Mouse (Mus musculus): ENCODE data around the gene Hivep3.

Gene Hivep3

DNA sequence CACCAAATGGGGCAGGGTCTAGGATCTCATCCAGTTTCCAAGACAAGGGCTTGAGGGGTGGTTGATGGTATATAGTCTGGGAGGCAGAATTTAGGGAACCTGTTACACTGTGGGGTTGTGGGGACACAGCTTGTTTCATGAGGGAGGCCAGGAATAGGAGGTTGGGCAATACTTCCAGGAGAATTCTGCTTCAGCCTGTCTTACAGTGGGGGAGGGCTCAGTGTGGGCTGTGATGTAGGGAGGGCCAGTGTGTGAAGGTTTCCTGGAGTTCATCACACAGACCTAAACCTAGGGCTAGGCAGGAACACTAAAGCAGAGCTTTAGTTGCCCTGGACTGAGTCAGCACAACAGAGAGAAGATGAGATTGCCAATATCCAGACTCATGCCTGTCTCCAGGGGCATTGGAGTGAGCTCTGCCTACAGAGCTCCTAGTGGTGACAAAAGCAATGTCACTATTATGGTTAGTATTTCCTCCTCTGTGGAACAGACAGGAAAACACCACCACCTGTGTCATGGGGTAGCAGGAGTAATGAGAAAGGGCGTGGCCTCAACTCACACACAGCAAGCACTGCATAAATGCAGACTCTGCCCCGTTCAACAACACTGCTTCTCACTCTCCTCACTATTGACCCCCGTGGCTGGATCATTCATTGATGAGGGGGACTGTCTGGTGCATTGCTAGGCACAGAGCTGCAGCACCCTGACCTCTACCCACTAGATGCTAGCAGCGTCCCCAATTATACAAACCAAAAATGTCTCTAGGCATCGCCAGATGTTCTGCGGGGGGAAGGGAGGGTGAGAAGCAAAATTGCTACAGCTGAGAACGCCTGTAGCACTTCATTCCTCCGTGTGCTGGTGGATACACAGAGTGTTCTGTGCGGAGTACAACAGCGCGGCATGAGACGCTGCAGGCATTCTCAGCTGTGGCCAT lies 213.9 kb downstream of the Hivep3 start:
- no peak for DNase-seq (ENCODE audit: low read depth, low spot score)

DNA sequence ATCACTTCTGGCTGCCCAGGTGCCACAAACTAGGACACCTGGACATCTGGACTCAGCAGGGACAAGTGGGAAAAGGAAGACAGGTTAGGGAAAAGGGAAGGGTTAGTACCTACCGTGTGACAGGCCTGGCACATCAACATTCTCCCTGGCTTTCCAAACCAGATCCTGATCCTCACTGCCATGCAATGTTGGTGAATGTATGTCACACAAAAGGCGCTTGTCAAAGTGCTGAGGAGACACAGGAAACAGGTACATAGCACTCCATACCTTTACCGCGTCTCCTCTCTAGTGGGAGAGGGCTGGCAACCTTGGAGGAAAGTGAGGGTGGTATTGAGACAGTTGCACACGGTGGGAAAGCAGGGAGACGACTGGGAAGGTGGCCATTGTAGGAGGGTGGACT lies 214.8 kb downstream of the Hivep3 start:
- no peak for DNase-seq (ENCODE audit: low read depth, low spot score)

DNA sequence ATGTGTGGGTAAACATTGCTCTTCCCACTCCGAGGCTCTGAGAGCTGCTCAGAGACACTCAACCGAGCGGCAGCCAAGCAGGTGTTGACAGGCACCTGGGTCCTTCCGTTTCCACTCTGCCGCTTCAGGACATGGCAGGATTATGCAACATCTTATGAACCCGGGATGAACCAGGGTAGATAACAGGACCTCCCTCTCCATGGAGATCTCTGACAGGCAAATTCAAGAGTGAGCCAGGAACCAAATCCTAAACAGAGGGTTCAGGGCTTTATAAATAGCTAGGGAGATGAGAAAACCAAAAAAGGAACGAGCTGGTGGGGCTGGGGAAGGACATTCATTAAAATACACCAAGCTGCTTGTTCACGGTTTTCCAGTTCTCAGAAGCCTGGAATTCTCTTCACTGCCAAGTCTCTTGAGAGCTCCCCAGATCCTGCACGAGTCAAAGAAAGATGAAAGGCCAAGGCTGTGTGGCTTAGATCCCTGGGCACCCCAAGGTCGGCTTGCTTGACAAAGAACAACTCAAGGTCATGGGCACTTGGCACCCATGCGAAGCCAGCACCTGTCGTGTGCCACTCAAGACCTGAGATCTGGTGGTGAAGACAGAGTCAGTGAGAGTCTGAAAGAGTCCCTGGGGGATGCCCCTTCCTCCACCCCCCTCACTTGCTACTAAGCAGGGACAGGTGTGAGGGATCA lies 215.5 kb downstream of the Hivep3 start:
- no peak for DNase-seq (ENCODE audit: low read depth, low spot score)

DNA sequence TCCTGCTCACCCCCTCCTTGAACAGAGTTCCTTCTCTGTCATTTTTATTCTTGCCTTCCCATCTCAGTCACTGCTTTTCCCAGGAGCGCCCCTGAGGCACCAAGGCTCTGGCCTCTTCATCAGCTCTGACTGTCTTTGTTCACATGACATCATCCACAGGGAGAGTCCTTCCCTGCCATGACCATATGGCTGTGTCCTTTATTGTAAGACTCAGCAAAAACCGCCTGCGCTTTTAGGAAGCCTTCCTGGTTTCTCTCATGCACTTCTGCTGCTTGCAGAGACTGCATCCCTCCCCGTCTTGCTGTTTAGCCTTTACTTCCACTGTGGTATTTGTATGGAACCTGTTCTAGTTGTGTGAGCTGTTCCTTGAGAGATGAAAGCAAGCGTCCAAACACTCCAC lies 216.6 kb downstream of the Hivep3 start:
- no peak for DNase-seq (ENCODE audit: low read depth, low spot score)

DNA sequence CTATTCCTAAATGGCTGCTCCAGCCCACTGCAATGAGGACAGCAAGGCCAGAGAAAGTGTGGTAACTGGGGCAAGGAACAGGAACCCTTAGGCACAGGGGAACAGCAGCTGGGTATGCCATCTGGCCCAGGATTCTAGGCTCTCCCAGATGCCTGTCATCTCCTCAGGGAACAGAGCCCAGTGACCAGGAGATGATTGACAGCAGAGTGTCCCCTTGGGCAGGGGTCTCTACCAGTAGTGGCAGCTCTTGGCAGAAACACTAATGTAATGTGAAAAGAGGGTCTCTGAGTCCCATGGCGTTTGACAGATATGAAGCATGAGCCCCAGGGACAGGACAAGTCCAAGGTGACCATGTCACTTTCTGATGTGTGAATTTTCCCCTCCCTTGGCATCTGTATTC lies 217.5 kb downstream of the Hivep3 start:
- DNase-seq (ENCODE audit: low read depth, low spot score) = no peak

DNA sequence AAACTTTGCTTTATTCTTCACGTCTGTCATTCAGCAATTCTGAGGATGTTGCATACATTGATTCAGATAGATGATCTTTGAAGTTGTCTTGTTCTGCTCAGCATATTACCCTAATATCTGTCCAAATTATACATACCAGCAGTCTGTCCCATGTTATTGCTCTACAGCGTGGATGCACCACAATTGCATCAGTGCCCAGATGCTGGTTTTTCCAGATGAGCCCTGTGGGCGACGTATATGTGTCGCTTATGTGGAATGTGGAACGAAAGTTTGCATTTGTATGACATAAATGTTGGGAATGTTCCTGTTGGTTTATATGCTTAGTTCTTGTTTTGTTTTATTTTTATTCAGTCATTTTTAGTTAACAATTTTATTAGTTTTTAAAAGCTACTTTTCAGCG lies 221.4 kb downstream of the Hivep3 start:
- no peak for DNase-seq (ENCODE audit: low read depth, low spot score)

DNA sequence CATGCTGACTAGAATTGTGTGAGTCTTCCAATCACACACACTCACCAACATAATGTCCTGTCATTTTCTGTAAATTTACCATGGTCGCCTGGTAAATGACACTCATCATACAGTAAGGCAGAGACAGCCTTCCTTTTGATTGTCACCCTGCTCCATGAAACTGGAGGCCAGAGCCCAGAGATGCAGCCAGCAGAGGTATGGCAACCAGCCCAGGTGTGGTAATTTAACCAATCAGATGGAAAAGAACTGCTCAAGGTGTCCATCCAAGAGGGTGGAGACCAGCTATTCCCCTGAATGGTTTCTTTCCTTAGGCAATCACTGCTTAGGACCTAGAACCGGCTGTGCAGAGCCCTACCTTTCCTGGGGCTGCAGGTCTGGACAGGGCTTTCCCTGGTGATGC lies 224.4 kb downstream of the Hivep3 start:
- DNase-seq (ENCODE audit: low read depth, low spot score) = no peak

DNA sequence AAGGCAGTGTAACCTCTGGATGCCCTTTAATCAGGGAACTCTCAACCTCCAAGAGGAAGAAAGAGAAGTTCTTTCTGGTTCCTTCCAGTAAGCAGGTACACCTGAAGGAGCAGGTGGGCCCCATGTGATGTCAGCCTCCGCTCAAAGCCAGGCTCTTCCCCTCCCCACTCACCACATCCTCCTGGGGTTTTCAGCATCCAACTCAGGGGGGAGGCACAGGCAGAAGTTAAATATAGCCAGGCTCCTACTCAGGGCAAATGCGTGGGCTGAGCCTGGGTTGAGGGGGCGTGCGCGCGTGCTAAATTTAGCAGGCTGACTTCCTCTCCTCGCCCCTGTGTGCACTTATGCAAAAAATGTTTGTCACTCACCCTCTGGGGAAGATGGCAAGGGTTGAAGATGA lies 225.7 kb downstream of the Hivep3 start:
- no peak for DNase-seq (ENCODE audit: low read depth, low spot score)

DNA sequence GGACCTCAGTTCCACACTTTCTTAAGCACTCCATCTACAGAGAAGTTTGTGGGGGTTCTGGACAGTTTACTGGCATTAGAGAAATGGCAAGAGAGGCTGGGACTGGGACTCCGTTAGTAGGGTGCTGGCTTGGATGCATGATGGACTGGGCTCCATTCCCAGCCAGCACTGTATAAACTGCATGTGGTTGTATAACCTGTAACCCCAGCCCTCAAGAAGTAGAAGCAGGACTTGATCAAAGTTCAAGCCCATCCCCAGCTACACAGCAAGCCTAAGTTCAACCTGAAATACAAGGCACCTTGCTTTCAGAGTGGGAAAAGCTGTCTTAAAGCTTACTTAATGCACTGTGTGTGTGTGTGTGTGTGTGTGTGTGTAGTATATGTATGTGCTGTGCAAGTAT lies 226.3 kb downstream of the Hivep3 start:
- DNase-seq (ENCODE audit: low read depth, low spot score) = no peak

DNA sequence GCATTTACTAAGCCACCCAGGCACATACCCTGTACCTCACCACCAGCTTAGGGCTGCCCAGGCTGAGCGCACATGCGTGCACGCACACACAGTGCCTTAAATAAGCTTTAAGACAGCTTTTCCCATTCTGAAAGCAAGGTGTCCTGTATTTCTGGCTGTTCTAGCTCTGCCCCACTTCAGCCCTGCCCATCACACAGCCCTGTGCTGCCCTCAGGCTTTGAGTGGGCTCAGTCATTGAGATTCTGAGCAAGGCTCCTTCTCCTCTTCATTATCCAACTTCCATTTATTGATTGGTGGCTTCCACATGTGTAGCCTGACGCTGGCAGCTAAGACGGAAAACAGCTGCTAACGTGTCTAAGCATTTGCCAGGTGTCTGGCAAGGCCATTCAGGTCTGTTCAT lies 226.9 kb downstream of the Hivep3 start:
- no peak for DNase-seq (ENCODE audit: low read depth, low spot score)

DNA sequence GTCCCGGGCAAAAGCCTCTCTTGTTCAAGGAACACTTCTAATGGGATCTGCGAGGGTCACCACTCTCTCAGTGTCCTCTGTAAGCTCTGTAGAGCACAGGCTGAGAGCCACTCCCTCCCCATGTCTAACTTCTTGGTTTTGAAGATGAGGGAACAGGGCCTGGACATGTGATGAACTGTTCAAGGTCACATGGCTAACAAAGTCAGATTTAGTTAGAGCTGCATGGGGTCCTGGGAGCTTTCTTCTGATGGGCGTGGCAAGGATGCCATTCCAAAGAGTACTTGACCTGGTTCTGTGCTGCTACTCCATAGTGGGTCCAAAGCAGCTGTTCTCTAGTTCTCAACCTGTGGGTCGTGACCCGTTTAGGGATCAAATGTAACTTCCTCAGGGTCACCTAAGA lies 227.6 kb downstream of the Hivep3 start:
- no peak for DNase-seq (ENCODE audit: low read depth, low spot score)

DNA sequence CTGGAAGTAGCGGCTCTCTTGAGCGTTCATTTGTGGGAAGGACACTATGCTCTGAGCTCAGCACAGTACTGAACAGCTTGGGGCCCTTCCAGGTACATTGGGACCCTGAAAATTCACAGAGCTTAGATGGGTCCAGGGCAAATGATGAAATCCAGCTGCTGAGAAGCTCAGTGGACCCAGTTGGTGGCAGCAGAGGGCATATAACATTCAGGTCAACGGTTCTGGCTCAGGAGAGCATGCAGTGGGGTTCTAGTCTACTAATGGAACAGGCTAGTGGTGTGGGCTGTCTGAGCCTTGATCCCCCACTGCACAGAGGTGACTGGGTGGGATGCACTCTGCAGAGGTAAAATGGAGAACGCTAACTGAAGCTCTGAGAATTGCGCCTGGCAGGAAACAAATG lies 228.5 kb downstream of the Hivep3 start:
- no peak for DNase-seq (ENCODE audit: low read depth, low spot score)

DNA sequence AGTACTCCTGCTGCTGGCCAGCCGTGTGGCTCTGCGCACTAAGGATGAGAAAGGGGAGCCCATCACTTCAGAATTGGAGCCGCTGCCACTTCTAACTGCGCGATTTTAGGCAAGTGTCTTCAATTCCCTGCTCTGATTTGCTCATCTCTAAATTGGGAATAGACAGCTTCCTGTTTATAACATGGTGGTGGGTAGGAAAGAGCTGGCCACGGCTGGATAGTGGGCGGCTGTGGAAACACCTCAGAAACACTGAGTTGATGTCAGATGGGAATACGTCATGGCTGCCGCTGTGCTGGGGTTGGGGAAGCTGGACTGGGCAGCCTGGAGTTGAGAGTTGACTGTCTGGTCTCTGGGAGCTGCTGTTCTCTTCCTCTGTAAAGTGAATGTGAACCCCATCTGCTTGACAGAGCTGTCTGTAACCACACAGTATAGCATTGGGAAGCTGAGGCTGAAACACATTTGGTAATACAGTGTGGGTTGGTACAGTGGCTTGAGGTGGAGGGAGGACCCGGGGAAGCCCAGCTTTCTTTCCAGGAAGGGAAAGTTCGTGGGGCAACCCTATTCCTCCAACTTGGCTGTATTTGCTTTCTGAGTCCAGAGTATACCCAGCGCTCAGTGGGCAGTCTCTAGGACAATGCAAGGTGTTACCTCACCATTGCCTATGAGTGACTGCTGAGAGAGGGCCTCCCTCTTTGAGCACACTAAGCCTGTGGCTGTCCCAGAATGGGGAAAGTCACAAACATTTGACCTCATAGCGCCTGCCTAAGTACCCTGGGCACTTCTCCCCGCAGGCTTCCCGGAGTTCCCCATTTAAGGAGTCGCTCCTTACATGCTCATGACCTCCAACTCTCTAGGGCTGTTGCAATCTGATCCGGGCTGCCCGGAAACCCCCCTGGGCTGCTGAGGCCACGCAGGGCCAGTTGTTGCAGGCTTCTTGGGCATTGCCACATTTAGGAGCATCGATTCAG lies 232.8 kb downstream of the Hivep3 start:
- peak; percentile 79 for DNase-seq (ENCODE audit: low read depth, low spot score)

DNA sequence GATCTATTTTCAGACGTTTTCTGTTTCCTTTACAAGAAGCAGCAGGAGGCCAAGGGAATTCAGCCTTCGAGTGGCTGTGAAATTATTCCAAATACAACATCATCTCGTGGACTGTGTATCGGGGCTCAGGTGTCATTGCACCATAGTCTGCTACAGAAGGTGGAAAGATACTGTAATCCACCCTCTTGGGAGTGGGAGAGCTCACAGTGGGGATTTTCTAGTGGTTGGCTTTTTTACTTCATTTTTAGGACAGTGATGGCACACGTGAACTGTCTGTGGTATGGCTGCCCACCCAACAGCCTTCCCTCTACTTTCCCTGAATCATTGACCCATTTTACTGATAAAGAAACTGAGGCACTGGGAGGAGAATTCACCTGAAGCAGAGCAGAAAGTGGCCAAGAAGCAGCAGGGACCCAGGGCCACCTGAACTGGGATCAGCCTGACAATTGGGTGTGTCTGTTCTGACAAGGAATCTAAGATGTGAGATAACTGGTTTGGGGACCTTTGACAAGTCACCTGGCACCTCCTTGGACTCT lies 233.6 kb downstream of the Hivep3 start:
- no peak for DNase-seq (ENCODE audit: low read depth, low spot score)

DNA sequence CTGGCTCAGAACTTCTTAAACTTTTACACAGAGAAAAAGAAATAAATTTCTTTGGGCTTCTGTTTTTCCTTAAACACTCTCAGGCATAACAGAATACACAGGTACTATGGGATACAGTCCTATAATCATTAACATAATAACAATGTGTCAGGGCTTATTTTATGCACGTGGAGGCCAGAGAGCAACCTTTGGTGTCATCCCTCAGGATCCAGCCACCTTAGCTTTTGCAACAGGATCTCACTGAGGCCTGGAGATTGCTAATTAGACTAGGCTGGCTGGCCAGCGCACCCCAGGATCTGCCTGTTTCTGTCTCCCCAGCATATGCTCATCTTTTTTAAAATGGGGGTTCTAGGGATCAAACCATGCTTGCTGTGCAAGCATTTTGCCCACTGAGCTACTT lies 234.1 kb downstream of the Hivep3 start:
- DNase-seq (ENCODE audit: low read depth, low spot score) = no peak

DNA sequence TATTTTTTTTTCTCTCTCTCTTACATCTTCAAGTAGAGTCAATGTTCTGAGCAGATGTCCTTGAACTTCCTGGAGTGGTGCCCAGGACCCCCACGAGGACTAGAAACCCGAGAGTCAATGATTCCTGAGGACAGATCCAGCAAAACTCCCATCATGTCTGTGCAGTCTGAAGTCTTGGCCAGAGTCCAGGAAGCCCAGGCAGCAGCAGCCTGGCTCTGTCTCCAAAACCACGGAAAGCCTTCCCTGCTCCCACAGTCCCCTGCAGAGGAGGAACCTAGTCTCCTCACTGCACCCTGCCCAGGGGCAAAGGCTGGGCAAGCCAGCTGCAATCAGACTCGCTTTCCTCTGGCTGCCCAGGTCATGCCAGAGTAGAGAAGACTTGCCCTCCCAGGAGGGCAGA lies 234.5 kb downstream of the Hivep3 start:
- peak; percentile 42 for DNase-seq (ENCODE audit: low read depth, low spot score)

DNA sequence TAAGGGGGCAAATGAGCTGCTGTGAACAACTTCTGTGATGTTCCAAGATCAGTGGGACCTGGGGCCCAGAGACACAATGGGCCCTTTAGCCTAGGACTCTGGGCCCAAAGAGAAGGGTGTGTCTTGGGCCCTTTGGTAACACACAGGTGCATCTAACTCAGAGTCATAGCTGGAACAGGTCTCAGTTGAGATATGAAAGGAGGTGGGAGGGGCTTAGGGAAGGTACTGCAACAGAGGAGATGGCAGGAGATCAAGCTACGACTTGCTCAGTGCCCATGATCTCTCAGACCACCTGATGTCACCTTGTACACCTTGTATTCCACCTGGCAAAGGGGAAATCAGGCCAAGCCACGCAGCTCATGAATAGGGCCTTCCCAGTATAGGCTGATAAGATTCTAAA lies 235.3 kb downstream of the Hivep3 start:
- no peak for DNase-seq (ENCODE audit: low read depth, low spot score)

DNA sequence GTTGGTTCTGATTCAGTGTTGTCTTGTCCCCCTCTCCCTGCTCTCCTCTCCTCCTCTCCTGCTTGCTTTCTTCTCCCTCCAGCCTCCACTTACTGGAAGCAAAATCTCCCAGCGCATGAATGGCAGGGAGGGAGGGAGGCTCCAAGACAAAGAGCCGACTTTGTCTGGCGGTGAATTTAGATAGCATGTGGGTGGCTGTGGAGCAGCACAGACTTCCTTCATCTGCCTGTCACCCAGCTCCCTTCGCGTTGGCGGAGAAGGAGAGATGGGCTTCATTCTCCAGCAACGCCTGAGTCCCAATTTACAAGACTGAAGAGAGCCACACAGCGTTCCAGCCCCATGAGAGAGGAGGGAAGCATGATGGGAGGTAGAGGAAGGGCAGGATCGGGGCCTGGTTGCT lies 236.6 kb downstream of the Hivep3 start:
- DNase-seq (ENCODE audit: low read depth, low spot score) = no peak

DNA sequence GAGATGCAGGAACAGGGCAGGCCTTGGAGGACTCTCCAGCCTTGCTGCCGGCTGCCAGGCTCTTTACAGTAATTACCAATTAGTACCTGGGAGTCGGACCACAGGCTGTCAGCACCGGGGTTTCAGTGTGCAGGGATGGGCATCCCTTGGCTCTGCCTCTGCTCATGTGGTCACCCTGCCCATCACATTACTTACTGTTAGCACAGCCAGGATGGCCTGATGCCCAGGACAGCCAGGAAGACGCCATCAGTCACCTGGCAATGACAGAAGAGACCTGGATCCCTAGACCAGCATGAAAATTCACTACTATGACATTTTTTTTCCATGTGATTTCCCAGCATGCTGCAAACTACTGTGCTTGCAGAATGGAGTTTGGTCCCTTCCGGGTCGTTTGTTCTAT lies 238.8 kb downstream of the Hivep3 start:
- peak; percentile 30 for DNase-seq (ENCODE audit: low read depth, low spot score)

DNA sequence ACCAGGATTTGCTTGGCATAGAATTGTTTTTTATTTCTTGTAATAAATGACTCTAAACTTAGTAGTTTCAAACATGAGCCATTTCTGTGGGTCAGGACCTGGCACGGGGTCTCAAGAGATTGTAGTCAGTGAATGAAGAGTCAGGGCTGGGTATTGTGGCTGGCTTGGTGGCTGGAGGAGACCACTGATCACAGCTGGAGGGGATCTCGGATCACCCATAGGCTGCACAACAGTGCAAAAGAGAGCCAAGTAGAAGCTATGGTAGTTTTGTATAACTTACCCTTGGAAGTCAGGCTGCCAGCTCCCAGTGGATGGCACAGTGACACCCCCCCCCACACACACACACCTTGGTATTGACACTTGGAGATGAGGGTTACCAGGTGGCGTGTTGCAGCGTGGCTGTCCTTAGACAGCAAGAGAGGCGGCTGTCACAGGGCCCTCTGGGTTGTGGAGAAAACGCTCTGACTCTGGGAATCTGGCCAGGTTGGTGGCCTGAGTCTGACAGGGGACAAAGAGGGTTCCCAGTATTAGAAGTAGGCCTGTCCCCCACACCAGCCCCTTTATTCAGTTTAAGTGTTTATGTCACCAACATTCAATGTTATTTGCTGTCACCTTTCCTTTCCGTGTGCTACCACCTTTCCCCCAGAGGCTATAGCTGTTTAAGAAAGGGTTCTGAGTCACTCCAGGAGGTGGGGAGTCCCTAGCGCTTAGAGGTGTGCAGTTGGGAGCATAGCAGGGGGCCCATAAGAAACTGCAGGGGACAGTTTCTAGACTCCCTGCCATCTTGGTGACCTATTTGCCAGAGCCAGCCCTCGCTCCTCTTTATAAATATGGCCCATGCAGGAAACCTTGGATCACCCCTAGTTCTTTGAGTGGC lies 240.4 kb downstream of the Hivep3 start:
- no peak for DNase-seq (ENCODE audit: low read depth, low spot score)

DNA sequence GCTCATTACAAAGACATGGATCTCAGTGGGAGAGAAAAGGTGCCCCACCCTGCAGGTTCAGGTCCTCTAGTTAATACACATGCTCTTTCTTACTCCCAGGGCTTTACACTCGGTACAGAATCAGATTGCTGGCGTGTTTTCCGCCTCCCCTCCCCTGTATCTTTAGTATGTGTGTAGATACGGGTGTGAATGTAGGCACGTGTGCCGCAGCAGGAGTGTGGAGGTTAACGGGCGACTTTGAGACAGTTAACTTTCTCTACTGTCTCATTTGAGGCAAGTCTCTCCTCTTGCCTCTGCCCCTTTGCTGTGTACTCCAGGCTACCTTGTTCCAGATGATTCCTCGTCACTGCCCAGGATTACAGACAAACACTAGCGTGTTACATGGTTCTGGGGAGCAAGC lies 241.7 kb downstream of the Hivep3 start:
- DNase-seq (ENCODE audit: low read depth, low spot score) = no peak
